Mouse (Mus musculus) lung, postnatal 25 days (tissue): Measurements from ENCODE around the gene Spin2d.
A peak's percentile ranks its signal among the peaks of the same experiment; 100 is the strongest.
"Not testable (repeated sequence)": the region's sequence is repeated elsewhere in the genome, so short reads cannot be mapped to it uniquely, and the experiment has no call there.

ENCODE experiments used
- DNase-seq: peaks from one replicate; pipeline ENCODE4 v3.0.0; 2022; ENCODE audit warnings: low spot score

Gene Spin2d

DNA sequence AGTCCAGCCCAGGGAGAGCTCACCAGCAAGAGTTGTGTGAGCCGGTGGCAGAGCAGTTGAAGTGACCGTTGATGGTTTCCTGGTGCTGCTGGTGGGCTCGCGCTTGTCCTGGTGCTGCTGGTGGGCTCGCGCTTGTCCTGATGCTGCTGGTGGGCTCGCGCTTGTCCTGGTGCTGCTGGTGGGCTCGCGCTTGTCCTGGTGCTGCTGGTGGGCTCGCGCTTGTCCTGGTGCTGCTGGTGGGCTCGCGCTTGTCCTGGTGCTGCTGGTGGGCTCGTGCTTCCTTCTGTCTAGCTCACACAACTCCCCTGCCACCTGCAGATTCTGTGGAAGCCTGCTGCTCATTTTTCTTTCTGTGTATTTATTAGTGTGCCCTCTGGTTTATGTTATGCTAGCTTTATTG, at the start of gene Spin2d:
Spin2d (minus strand) TSS at position 101 of the 400 bp plus-strand sequence.
- DNase-seq: not testable (repeated sequence)

DNA sequence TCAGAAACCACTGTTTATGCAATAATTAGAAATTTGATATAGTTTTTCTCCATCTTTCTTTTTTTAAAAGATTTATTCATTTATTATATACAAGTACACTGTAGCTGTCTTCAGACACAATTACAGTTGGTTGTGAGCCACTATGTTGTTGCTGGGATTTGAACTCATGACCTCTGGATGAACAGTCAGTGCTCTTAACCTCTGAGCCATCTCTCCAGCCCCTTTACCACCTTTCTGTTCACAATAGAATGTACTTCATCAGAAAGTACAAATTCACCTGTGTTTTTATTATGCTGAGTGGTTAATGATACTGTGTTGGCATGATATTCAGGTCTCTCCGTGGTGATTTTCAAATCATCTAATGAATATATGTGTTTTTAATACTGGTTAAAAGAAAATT, 48.6 kb upstream of the Spin2d start:
- no peak for DNase-seq

DNA sequence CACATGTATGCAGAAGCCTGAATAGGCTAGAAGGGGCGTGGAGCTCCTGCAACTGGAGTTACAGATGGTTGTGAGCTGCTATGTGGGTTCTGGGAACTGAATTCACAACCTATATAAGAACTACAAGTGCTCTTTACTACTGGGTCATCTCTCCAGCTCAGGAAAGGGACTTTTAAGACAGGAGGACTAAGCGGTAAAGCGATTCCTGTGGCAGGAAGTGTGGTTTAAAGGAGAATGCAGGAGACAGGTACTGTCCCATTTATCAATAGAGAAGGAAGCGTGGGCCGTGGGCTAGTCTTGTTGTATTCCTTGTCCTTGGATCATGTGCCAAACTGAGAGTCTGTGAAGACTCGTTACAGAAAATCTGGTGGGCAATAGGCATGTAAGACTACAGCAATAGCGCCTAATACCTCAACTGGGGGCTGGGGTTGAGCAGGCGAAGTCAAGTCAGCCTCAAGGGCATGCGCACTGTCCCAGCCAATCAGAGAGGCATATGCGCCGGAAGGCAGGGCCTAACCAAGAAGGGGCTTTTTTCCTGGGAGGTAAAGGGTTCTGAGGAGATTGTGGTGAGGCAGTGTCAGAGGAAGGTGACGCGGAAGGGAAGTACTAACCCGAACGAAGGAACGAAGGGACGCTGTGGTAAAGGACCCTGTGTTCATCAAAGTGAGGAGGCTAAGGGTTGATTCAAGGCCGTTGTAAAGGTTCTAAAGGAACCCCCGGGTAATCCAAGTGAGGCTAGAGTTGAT, 37.2 kb upstream of the Spin2d start, which contains the start of gene Xlr4b:
Xlr4b (plus strand) TSS at position 515 of the 746 bp plus-strand sequence.
- not testable (repeated sequence) for DNase-seq

DNA sequence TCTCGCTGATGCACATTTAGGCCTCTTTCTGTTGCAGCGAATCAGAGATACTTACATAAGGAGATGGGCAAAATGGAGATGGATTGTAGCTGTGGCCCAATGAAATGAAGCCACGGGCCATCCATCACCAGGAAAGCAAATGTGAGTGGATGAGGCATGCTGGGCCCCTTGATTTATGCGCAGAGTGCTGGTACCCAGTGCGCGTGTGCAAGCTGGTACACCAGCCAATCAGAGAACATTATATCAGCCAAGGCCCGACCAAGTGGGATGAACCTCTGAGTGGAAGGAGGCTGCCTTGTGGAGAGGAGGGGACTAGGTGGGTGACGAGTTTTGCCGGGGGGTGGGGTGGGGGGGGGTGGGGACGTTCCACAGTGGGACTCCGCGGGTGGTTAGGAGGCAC, 15.1 kb upstream of the Spin2d start, which contains the start of gene Xlr3b:
Xlr3b (plus strand) TSS at position 274 of the 400 bp plus-strand sequence.
- DNase-seq: peak; percentile 1

DNA sequence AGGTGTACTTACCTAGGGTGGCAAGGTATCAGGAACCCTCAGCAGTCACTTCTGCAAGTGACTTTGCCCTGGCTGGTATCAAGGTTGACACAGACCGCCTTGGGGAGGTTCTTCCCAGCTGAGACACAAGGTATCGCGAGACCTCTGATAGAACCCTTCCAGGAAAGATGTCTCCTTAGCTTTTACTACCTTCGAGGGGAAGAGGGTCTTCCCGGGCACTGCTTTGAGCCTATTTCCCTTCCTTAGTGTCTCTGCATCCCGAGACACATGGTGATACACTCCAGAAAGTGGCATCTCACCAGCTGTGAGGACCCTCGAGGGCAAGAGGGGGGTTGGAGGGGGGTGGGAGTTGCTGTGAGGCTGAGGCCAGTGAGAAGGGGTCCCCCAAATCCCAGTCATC, 27.4 kb downstream of the Spin2d start, which contains the start of gene DXBay18:
DXBay18 (minus strand) TSS at position 101 of the 400 bp plus-strand sequence.
- DNase-seq: not testable (repeated sequence)

DNA sequence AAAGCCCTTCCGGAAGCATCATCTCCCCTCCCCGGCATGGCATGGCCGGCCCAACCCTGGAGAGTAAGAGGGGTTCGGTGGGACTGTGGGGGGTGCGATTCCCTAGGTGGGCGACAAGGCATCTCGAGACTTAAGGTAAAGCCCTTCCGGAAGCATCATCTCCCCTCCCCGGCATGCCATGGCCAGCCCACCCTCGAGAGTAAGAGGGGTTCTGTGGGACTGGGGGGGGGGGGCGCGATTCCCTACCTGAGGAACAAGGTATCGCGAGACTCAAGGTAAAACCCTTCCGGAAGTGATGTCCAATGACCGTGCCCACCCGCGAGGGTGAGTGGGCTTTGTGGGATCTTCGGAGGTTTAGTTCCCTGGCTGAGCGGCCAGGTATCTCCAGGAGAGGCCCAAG, 28.3 kb downstream of the Spin2d start, which contains the start of gene Xlr5b:
Xlr5b (plus strand) TSS at position 301 of the 400 bp plus-strand sequence.
- not testable (repeated sequence) for DNase-seq

DNA sequence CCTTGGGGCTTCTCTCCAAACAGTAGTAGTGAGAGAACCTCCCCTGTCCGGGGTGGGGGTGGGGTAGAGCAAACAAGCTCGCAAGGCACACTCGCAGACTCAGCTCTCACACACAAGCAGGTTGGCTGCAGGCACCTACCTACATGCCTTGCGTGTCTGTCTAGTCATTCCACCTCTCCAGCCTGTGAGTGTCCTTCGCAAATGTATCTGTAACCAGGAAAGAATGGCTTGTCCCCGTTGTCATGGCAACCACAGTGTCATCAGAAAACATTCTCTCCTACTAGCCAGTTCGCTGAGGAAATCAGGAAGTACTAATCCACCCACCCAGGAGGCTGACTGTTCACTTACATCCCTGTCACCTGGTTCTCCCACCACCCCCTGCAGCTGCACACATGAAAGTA, 33.6 kb downstream of the Spin2d start:
- not testable (repeated sequence) for DNase-seq
